Mouse (Mus musculus): ENCODE results near the gene Commd9.

Gene Commd9

DNA sequence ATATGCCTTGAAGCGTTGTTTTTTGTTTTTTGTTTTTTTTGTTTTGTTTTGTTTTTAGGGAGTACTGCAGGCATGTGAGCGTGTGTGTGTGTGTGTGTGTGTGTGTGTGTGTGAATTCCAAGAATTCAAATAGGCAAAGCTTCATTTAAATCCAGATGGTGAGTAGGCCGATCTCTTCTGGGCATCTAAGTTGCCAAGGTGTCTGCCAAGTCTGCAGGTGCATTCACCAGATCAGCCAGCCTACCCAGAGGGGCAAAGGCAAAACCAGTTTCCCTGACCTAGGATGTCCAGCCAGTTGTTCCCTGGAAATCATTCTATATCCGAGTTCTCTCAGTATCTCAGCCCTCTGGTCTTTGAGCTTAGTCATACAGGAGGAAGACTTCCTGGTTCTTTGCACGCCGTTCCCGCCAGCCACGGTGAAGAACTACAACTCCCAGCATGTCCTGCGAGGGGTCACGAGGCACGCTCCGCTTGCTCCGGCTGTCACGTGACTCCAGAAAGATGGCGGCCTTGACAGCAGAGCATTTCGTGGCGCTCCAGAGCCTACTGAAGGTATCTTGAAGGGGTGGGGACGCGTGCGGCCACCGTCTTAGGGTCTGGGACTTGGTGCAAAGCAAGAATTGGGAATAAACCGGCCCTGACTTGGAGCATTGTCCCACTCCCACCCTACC, at the start of gene Commd9:
Gene Commd9, plus strand, starts transcription at position 480 of the 671 bp plus-strand sequence.
- DNase-seq: peak; percentile 95 to 96

DNA sequence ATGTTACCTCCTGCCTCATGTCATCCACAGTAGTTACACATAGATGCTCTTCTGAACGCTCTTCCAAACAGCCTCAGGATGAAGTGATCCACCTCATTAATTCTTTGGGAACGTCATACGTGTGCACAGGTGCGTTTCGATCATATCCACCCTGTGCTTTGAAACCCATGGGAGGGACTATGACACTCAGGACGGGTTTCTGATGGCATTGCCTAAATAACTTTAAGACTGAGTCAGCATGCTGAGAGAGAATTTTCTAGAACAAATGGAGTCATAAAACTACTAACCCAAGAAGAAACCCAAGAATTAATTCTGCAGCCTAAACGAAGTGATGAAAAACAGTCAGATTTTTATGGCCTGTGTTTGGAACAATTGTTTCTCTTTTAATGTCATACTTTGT, 43.3 kb upstream of the Commd9 start:
- DNase-seq: no peak

DNA sequence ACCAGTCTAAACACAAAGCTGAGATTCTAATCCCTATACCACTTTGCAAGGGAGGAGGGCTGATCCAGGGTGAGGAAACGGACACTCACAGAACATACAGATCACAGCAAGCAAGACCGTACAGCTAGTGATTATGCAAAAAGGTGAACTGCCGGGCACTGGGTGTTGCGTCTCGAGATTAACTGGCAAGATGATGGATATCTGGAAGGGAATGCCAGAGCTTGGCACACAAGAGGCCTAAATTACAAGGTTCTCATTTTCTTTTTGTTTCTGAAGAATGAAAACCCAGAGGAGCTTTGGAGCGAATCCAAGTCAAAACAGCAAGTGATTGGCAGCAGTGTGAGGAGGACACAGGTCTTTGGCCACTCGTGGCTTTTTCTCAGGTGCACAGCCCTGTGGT, 31.3 kb upstream of the Commd9 start:
- DNase-seq: peak; percentile 16 to 26

- no peak for DNase-seq
These were observed 29.9 kb upstream of the Commd9 start for GRCm38 (mm10) chr2:101856174-101856573.

DNA sequence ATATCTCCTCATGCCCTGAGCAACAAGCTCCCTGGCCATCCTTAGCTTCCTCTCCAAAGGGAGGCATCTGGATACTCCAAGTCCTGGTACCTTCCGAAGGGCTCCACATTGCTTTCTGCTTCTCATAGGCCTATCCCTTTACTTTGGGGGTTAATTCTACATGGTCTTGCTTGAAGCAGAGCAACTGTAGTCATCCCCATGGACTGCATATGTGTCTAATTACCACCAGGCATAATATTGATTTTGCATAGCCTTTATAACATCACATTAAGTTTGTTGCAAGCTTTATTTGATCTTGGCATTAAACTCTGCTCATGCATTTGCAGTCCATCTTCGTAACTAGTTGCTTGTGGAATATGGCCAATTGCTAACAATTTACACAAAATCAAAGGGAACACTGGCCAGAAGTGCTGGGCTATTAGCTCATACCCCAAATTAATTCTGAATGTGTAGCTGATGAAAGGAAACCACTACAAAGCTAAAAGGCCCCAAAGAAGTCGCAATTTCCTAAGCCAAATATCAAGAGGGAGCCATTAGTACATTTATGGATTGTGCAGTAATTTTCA, 25.0 kb upstream of the Commd9 start:
- DNase-seq: no peak

DNA sequence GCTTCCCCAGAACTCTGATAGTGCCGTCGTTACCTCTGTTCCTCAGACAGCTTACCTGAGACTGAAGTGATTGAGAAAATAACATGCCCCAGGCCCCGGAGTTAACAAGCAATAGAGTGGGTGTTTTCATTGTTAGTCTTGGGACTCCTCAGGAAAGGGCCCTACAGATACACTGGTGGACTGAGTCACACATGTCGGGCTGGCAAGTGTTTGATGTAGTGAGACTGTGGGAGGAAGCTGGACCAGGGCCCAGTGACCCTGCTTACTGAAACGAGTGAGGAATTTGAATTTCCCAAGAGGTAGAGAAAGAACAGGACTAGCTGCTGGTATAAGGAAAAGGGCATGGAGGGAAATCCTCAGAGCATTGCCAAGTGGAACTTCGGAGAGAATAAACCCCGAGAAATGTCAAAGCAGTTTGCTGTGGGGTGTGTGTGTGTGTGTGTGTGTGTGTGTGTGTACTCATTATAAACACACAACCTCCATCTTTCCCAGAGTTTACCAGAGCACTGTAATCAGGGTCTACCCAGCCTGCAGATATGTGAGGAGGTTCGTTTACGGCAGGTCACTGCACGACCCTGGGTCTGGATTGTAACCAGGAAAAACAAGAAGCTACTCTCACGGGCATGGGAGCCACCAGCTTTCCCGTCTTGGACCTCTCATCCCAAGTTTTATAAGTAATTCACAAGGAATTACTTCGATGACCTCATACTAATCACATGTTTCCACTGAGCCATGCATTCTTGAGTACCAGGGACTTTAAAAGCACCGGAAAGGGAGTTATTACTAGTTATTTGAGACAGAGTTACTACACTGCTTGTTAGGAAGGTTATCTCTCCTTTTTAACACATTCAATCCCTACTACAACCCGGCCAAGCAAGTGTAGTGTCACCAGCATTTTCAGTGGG, 23.6 kb upstream of the Commd9 start:
- peak; percentile 51 to 59 for DNase-seq

- DNase-seq: no peak
These were observed 17.4 kb upstream of the Commd9 start for GRCm38 (mm10) chr2:101868683-101869082.

GRCm38 (mm10) chr2:101871179-101871578, 14.9 kb upstream of the Commd9 start:
- DNase-seq: peak; percentile 72 to 85

DNA sequence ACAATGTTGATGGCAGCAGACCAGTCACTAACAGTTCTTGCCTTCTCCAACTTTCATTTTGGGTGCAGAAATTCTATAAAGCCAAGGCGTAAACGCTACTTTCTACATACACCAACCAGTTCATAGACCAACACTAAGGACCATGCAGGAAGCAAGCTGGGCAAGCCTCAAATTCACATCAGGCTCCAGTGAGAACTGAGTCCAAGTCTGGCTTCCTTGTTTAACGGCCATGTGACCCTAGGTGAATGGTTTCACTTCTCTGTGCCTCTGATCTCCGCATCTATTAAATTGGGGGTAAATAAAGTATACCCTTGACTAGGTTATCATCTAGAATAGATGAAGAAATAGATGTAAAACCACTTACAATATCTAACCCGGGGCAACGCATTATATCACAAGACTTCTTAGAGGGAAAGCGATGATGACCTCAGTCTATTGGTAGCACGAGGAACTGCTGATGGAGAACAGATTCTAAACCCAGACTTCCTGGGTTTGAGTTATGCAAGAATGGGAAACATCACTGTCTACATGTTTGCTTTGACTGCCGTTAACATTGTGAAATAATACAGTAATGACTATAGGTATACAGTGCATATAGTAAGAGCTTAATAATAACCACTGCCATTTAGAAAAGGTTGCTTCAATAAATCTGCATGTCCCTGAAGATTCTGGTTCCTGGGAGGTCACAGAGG, 4.4 kb upstream of the Commd9 start:
- no peak for DNase-seq

DNA sequence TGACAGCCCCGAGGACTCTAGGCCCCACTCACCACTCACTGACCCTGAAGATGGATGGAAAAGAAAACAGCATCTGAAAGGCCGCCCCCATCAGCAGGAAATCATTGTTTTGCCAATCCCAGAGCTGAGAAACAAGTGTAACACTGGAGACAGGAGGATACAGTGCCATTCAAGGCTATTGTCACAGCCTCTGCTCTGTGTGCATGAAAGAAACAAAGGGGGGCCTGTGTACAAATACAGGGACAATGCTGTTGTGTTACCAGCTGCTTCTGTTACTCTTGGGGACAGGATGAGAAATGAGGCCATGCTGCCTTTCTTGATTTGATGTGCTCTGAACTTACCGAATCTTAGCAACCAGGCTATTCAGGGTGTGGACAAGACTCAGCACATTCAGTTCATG, 3.0 kb upstream of the Commd9 start, which contains the start of gene Prr5l:
Gene Prr5l, minus strand, starts transcription at position 30 of the 400 bp plus-strand sequence.
- no peak for DNase-seq

- DNase-seq: no peak
These were observed 1.8 kb upstream of the Commd9 start for GRCm38 (mm10) chr2:101884286-101884685.

- no peak for DNase-seq
These were observed 2.8 kb downstream of the Commd9 start for GRCm38 (mm10) chr2:101888886-101889285.

GRCm38 (mm10) chr2:101891143-101891542, 5.1 kb downstream of the Commd9 start:
- no peak for DNase-seq

- DNase-seq: no peak
These were observed 8.1 kb downstream of the Commd9 start for GRCm38 (mm10) chr2:101894126-101894525.

GRCm38 (mm10) chr2:101896425-101897204, 10.6 kb downstream of the Commd9 start:
- no peak for DNase-seq

DNA sequence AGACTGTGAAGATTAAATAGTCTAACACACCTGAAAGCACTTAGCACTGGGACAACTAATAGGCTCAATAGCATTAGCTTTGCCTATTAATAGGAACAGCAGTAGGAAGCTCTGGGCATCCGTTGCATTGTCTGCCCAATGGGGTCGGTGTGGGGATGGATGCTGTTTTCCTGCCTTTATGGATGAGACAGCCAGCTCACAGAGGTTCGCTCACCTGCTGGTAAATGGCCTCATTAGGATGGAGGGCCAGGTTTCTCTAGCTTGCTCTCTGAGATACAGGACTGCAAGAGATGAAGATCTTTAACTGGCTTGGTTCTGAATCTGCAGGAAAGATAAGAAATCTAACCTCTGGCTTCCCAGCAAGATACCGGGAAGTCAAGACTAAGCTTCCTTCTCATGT, 16.1 kb downstream of the Commd9 start:
- no peak for DNase-seq

GRCm38 (mm10) chr2:101905534-101906378, 19.7 kb downstream of the Commd9 start:
- DNase-seq: peak; percentile 92 to 94

DNA sequence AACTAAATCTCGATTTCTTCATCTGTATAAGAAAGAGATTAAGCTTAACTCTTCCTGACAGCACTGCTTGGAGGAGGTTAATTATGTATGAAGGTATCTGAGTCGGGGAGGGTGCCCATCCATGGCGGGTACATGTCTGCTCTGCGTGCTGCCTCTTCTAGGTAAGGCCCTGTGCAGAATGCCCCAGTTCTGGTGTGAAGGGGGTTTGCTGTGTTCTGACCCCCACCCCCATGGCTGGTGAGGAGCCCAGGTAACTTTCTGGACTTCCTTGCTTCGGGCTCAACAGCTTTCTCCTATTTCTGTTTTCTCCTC, 20.3 kb downstream of the Commd9 start:
- DNase-seq: peak in 1 of 2 experiments; percentile 37

GRCm38 (mm10) chr2:101907386-101908022, 21.5 kb downstream of the Commd9 start:
- peak; percentile 76 to 81 for DNase-seq

- no peak for DNase-seq
These were observed 22.7 kb downstream of the Commd9 start for GRCm38 (mm10) chr2:101908773-101909172.
